Mouse (Mus musculus) lung, embryonic 14.5 days (tissue): Measurements from ENCODE around the gene Lysmd3. TPM values are rescaled to one million over a fixed set of nuclear protein-coding genes. Genes with fewer than 3 reads are reported as not detected.
"Not testable (repeated sequence)": the region's sequence is repeated elsewhere in the genome, so short reads cannot be mapped to it uniquely, and the experiment has no call there.

Experiments
- ATAC-seq: fragments of 200-750 bp; cut with Nextera tagmentation; 2 replicates; pipeline ENCODE4 v1.8.0; 2017; ENCODE audit warnings: mild to moderate bottlenecking, moderate TSS enrichment, moderate library complexity; ENCODE audit not compliant: insufficient read depth
- DNase-seq: peaks from one replicate; pipeline ENCODE4 v3.0.0-alpha.2; 2015
- H3K27ac ChIP-seq: fragments of 300-500 bp; sonication (generic); 2 replicates; pipeline ENCODE4 v1.5.1; 2014; ENCODE audit warnings: low read depth, mild to moderate bottlenecking, moderate library complexity
- H3K27me3 ChIP-seq: fragments of 300-500 bp; sonication (generic); 2 replicates; pipeline ENCODE4 v1.6.1; 2014; ENCODE audit warnings: low read length, control low read depth; ENCODE audit not compliant: insufficient read depth
- H3K36me3 ChIP-seq: fragments of 300-500 bp; sonication (generic); 2 replicates; pipeline ENCODE4 v1.6.1; 2014; ENCODE audit warnings: control low read depth; ENCODE audit not compliant: insufficient read depth
- H3K4me1 ChIP-seq: fragments of 300-500 bp; sonication (generic); 2 replicates; pipeline ENCODE4 v1.6.1; 2014; ENCODE audit warnings: antibody characterized with exemption, control low read depth; ENCODE audit not compliant: insufficient read depth
- H3K4me2 ChIP-seq: fragments of 300-500 bp; sonication (generic); 2 replicates; pipeline ENCODE4 v1.6.1; 2014; ENCODE audit warnings: mild to moderate bottlenecking
- H3K4me3 ChIP-seq: fragments of 300-500 bp; sonication (generic); 2 replicates; pipeline ENCODE4 v1.5.1; 2014; ENCODE audit warnings: low read depth, low read length
- H3K9ac ChIP-seq: fragments of 300-500 bp; sonication (generic); 2 replicates; pipeline ENCODE4 v1.6.1; 2014
- H3K9me3 ChIP-seq: fragments of 300-500 bp; sonication (generic); 2 replicates; pipeline ENCODE4 v1.6.1; 2016; ENCODE audit warnings: low read depth, low read length, control low read depth
- CTCF ChIP-seq: IDR thresholded peaks from 2 replicates; pipeline ENCODE4 v1.5.1; 2016; ENCODE audit warnings: antibody characterized with exemption, low read depth
- WGBS: fragments of 180-500 bp; shearing (Covaris S2); extraction: QIAGEN DNeasy Blood & Tissue Kit; methylation state at CpG from one replicate; pipeline ENCODE4 v1.1.7; 2014; 5-methylcytosine and 5-hydroxymethylcytosine counted together
- polyA plus RNA-seq: library from polyadenylated mRNA; unstranded; fragments of >200 nt; fragmentation: Nextera tagmentation; extraction: Ambion mirVana; gene quantifications from 2 replicates; pipeline ENCODE4 v1.2.1, GENCODE M21; 2014

Gene Lysmd3
- polyA plus RNA-seq, 1 experiment from 2014 or later, result 29.4 TPM

- Histone ChIP-seq H3K27ac (no peak overlapping the region), H3K4me2 (no peak overlapping the region), H3K27me3 (no peaks in the 10 kb centered on the region), H3K9me3 (no peaks in the 10 kb centered on the region), H3K9ac (no peak overlapping the region), H3K36me3 (no peaks in the 10 kb centered on the region), H3K4me3 (no peak overlapping the region), H3K4me1 (0 out of 2 replicates have a peak, but pooled peaks cover 5% of the 10 kb centered on the region)
- ATAC-seq (no peak), DNase-seq (no peak)
- WGBS, result 47% methylated on average over 4 of the region's 4 CpGs
- TF ChIP-seq CTCF, result no peak
Observed at GRCm38 (mm10) chr13:81639624-81640023, 17.8 kb upstream of the Lysmd3 start.

DNA sequence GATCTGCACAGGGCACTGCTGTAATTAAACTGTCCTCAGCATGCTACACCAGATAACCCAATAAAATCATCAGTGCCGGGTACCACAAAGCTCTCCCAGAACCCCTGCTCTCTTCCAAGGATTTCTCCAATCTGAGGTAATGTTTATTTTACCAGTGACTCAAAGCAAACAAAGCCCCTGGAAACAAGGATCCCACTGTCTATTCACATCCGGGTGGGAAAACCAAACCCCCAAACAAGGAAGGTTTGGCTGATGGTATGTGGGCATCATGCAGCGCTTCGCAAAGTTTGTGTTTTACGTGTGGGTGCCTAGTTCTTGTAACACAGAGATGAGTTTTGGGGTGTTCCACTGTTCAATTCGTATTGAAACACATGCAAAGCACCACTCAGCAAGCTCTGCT, 16.6 kb upstream of the Lysmd3 start:
- Histone ChIP-seq H3K4me2 (no peak overlapping the region), H3K27me3 (no peaks in the 10 kb centered on the region), H3K9me3 (no peaks in the 10 kb centered on the region), H3K27ac (no peak overlapping the region), H3K9ac (no peak overlapping the region), H3K4me1 (0 out of 2 replicates have a peak, but pooled peaks cover 5% of the 10 kb centered on the region), H3K36me3 (no peaks in the 10 kb centered on the region), H3K4me3 (no peak overlapping the region)
- ATAC-seq, result peak; percentile 45; the same call in 1 of the 2 replicates
- peak; percentile 20 for DNase-seq
- no peak for TF ChIP-seq CTCF
- WGBS, result 26% methylated on average over 6 of the region's 6 CpGs

DNA sequence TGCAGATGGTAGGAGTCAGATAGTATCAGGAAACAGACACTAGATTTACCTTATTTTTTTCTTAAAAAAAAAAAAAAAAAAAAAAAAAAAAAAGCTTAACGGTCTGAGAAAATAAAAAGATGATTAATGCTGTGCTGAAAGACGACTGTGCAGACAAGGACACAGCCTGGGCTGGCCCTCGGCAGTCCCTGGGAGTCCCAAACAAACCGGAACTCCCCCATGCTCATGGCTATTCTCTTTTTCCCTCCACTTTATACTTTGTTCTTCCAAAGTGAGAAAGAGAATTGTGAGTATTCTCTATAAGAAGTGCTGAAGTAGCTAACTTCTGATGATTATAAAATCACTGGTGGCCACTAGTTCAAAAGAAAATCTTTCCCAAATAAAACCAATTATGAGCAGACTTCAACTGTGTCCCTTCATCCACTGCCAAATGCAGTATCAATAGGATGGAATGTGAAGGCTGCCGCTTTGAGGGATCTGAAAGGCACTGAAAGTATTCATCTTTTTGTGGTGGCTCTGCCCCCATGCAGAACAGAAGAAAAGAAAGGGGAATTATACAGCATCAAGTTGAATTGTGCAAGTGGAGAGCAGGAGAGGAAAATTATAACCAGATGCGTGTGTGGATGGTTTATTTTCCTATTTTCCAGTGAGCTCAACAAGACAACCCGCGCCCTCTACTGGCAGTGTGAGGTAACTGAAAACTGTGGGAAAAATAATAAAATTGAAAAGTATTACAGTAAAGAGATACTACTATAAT, 16.0 kb upstream of the Lysmd3 start:
- Histone ChIP-seq H3K9ac (no peak overlapping the region), H3K27ac (no peak overlapping the region), H3K4me1 (0 out of 2 replicates have a peak, but pooled peaks cover 5% of the 10 kb centered on the region), H3K4me3 (no peak overlapping the region), H3K4me2 (peak overlapping the region; percentile 47), H3K36me3 (no peaks in the 10 kb centered on the region), H3K9me3 (no peaks in the 10 kb centered on the region), H3K27me3 (no peaks in the 10 kb centered on the region)
- peak; percentile 83 for TF ChIP-seq CTCF
- peak; percentile 86 for DNase-seq
- peak; percentile 65 for ATAC-seq
- WGBS, result 6% methylated on average over 8 of the region's 8 CpGs

DNA sequence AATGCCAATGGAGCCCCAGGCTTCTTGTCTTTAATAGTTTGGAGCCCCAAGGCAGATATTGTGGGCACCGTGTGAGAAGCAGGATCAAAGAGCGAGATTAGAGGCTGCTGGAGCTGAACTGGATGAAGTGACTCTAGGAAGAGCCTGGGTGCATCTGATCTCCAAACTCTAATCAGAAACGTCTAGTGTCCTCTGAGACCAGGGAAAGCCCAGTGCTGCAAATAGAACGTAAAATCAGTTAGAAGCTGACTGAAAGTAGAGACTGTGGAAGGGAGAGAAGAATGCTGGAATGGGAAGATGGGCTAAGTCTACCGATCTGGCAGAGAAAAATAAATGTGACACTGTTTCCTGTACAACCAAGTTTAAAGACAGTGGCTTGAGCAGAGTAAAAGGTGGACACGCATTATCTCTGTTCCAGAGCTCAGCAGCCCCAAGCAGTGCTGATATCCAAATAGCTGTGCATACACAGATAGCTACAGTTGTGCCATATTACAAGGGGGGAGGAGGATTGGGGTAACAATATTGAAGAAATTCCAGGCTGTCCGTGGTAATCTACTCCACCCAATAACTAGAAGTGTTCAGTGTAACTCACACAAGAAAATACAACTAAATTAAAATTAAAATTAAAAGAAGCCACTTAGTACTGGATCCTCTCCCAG, 14.8 kb upstream of the Lysmd3 start:
- no peak for DNase-seq
- Histone ChIP-seq H3K27me3 (no peaks in the 10 kb centered on the region), H3K36me3 (no peaks in the 10 kb centered on the region), H3K27ac (no peak overlapping the region), H3K9ac (no peak overlapping the region), H3K4me2 (no peak overlapping the region), H3K4me3 (no peak overlapping the region), H3K9me3 (no peaks in the 10 kb centered on the region), H3K4me1 (0 out of 2 replicates have a peak, but pooled peaks cover 5% of the 10 kb centered on the region)
- ATAC-seq, result no peak; the same call in 1 of the 2 replicates
- 55% methylated on average over 7 of the region's 7 CpGs for WGBS
- TF ChIP-seq CTCF, result no peak

- WGBS, result 84% methylated on average over 11 of the region's 11 CpGs
- Histone ChIP-seq H3K36me3 (no peaks in the 10 kb centered on the region), H3K27me3 (no peaks in the 10 kb centered on the region), H3K9ac (no peak overlapping the region), H3K4me2 (no peak overlapping the region), H3K4me3 (no peak overlapping the region), H3K4me1 (0 out of 2 replicates have a peak, but pooled peaks cover 5% of the 10 kb centered on the region), H3K9me3 (no peaks in the 10 kb centered on the region), H3K27ac (no peak overlapping the region)
- DNase-seq (no peak), ATAC-seq (no peak)
- no peak for TF ChIP-seq CTCF
Observed at GRCm38 (mm10) chr13:81644047-81644565, 13.4 kb upstream of the Lysmd3 start.

DNA sequence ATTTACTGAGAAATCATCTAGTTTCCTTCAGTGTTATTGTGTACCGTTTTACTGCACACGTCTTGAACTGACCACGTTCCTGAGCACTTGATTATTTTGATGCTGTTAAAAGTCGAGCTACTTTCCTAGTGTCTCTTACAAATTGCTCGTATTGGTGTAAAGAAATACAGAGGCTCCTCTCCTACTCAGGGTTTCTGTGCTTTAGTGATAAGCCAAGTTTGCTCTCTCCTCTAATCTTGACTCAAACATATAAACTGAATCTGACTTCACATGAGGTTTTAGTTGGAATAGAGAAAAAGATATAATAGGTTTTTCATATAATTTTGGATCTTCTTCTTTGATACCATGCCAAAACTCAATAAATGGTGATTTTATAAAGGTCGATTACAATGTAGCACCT, 11.1 kb upstream of the Lysmd3 start:
- no peak overlapping the region for H3K4me3 ChIP-seq
- 73% methylated on average over 6 of the region's 6 CpGs for WGBS
- no peak for TF ChIP-seq CTCF
- no peaks in the 10 kb centered on the region for H3K9me3 ChIP-seq
- no peak overlapping the region for H3K27ac ChIP-seq
- no peak overlapping the region for H3K4me2 ChIP-seq
- no peak for ATAC-seq
- H3K9ac ChIP-seq, result no peak overlapping the region
- no peaks in the 10 kb centered on the region for H3K27me3 ChIP-seq
- H3K36me3 ChIP-seq, result no peaks in the 10 kb centered on the region
- no peak for DNase-seq
- no peaks in the 10 kb centered on the region for H3K4me1 ChIP-seq

DNA sequence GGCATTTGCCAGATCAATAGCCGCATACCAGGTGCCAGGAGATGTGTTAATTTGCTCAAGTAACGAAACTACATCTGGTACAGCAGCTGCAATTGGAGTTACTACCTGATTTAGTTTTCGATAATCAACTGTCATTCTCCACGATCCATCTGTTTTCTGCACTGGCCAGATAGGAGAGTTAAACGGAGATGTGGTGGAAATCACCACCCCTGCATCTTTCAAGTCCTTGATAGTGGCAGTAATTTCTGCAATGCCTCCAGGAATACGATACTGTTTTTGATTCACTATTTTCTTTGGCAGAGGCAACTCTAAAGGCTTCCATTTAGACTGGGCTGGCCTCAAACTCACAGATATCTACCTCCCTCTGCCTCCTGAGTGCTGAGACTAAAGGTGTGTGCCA, 7.1 kb upstream of the Lysmd3 start:
- not testable (repeated sequence) for H3K36me3 ChIP-seq

More for the DNA sequence above, 7.1 kb upstream of the Lysmd3 start:
- not testable (repeated sequence) for H3K27ac ChIP-seq, H3K4me2 ChIP-seq, DNase-seq, H3K9me3 ChIP-seq, ATAC-seq, H3K4me3 ChIP-seq, H3K4me1 ChIP-seq, H3K9ac ChIP-seq, H3K27me3 ChIP-seq
- WGBS, result 68% methylated on average over 5 of the region's 6 CpGs
